Mouse (Mus musculus) forebrain, embryonic 14.5 days (tissue): Measurements from ENCODE around the gene Sec24b. TPM values are rescaled to one million over a fixed set of nuclear protein-coding genes. Genes with fewer than 3 reads are reported as not detected.

Experiments used
- ATAC-seq: fragments of 200-750 bp; cut with Nextera tagmentation; 2 replicates; pipeline ENCODE4 v1.8.0; 2017; ENCODE audit warnings: mild to moderate bottlenecking, moderate library complexity
- DNase-seq: peaks from one replicate; pipeline ENCODE4 v3.0.0-alpha.2; 2015; ENCODE audit warnings: low spot score
- H3K27ac ChIP-seq: fragments of 300-500 bp; sonication (generic); 2 replicates; pipeline ENCODE4 v1.5.1; 2014; ENCODE audit warnings: low read depth, mild to moderate bottlenecking, control low read depth, low read length, moderate library complexity
- H3K27me3 ChIP-seq: fragments of 300-500 bp; sonication (generic); replicated peaks from 2 replicates; pipeline ENCODE4 v1.6.1; 2014; ENCODE audit warnings: low read length, control low read depth, mixed read lengths; ENCODE audit not compliant: control insufficient read depth, insufficient read depth
- H3K36me3 ChIP-seq: fragments of 300-500 bp; sonication (generic); 2 replicates; pipeline ENCODE4 v1.6.1; 2014; ENCODE audit warnings: low read length, control low read depth; ENCODE audit not compliant: control insufficient read depth, insufficient read depth
- H3K4me1 ChIP-seq: fragments of 300-500 bp; sonication (generic); 2 replicates; pipeline ENCODE4 v1.6.1; 2014; ENCODE audit warnings: antibody characterized with exemption, low read length, control low read depth; ENCODE audit not compliant: control insufficient read depth, insufficient read depth
- H3K4me2 ChIP-seq: fragments of 300-500 bp; sonication (generic); 2 replicates; pipeline ENCODE4 v1.6.1; 2014; ENCODE audit warnings: mild to moderate bottlenecking, control low read depth, low read length
- H3K4me3 ChIP-seq: fragments of 300-500 bp; sonication (generic); 2 replicates; pipeline ENCODE4 v1.5.1; 2014; ENCODE audit warnings: low read depth, low read length, control low read depth
- H3K9ac ChIP-seq: fragments of 300-500 bp; sonication (generic); 2 replicates; pipeline ENCODE4 v1.6.1; 2014; ENCODE audit warnings: mild to moderate bottlenecking, low read length, control low read depth, moderate library complexity
- H3K9me3 ChIP-seq: fragments of 300-500 bp; sonication (generic); replicated peaks from 2 replicates; pipeline ENCODE4 v1.6.1; 2016; ENCODE audit warnings: low read length, control low read depth, mixed read lengths; ENCODE audit not compliant: control insufficient read depth
- WGBS: fragments of 180-500 bp; shearing (Covaris S2); extraction: QIAGEN DNeasy Blood & Tissue Kit; methylation state at CpG from one replicate; pipeline ENCODE4 v1.1.7; 2014; 5-methylcytosine and 5-hydroxymethylcytosine counted together
- polyA plus RNA-seq: library from polyadenylated mRNA; unstranded; fragments of >200 nt; fragmentation: Nextera tagmentation; extraction: Ambion mirVana; gene quantifications from 2 replicates; pipeline ENCODE4 v1.2.1, GENCODE M21; 2014

The Sec24b gene
- polyA plus RNA-seq, 1 experiment from 2014 or later = 23.8 TPM

- Histone ChIP-seq H3K36me3 (peaks cover under 1% of the 10 kb centered on the region; the same call in 1 of the 2 replicates), H3K4me2 (no peak overlapping the region), H3K4me1 (no peaks in the 10 kb centered on the region), H3K27me3 (no peaks in the 10 kb centered on the region), H3K9me3 (no peaks in the 10 kb centered on the region), H3K27ac (no peak overlapping the region), H3K4me3 (no peak overlapping the region), H3K9ac (no peak overlapping the region)
- WGBS = 87% methylated on average over 5 of the region's 5 CpGs
- DNase-seq (no peak), ATAC-seq (no peak)
Observed at GRCm38 (mm10) chr3:129976317-129976716, 85.0 kb downstream of the Sec24b start.

DNA sequence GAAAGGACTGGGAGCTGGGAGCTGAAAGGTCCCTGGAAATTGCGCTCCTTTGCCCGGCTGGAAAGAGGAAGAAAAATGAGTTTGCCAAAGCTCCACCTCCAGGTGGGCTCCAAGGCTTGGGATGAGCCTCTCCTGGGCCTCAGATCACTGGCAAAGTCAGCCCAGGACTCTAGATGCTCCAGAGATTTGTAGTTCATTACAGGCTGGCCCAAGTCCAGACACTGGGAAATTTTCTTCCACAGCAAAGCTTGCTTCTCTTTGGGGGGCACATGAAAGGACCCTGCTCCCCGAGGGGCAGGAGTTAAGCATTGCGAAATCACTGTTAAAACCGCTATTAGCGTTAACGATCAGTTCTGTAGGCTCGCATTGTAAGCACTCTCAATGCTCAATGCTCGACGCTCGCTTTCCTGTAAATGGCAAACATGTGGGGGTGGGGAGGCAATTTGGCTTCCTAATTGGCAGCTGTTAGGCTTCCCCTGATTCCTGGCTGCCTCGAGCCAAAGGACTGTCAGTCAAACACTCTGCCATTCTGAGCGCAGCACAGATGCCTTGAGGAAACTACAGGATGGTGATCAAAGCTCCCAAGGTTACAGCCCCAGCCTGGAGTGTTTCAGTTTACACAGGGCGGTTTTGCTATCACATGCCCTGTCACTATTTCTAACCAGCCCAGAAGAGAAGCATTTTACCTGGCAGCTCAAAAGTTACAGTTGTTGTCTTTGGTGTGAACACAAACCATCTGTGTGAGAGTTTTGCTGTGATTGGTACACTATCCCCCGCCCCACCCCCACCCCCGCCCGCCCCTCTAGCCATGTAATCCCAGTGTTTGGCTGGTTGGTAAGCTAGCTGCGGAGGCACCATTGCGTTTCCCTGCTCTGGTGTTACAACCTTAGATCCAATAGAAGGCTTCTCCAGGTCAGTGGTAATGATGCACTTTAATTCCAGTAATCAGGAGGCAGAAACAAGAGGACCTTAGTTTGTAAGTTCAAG lies 90.5 kb downstream of the Sec24b start:
- peak overlapping the region; percentile 70 for H3K27ac ChIP-seq
- peaks cover 12% of the 10 kb centered on the region for H3K4me1 ChIP-seq
- H3K4me2 ChIP-seq = peak overlapping the region; percentile 99
- WGBS = 3% methylated on average over 19 of the region's 19 CpGs
- H3K9me3 ChIP-seq = no peaks in the 10 kb centered on the region
- H3K36me3 ChIP-seq = no peaks in the 10 kb centered on the region
- DNase-seq (peak; percentile 98), ATAC-seq (peak; percentile 95)
- H3K9ac ChIP-seq = peak overlapping the region; percentile 65
- H3K27me3 ChIP-seq = 0 out of 2 replicates have a peak, but pooled peaks cover 5% of the 10 kb centered on the region
- peak overlapping the region; percentile 52 for H3K4me3 ChIP-seq

GRCm38 (mm10) chr3:129969432-129970395 lies 91.6 kb downstream of the Sec24b start, which contains the start of gene Mcub:
Gene Mcub, minus strand, starts transcription at chr3:129970206.
- Histone ChIP-seq H3K36me3 (no peaks in the 10 kb centered on the region), H3K27ac (peak within 1 kb of the TSS; percentile 70), H3K9me3 (no peaks in the 10 kb centered on the region), H3K9ac (peak within 1 kb of the TSS; percentile 65), H3K4me3 (peak within 1 kb of the TSS; percentile 52), H3K4me2 (peak within 1 kb of the TSS; percentile 99), H3K27me3 (0 out of 2 replicates have a peak, but pooled peaks cover 5% of the 10 kb centered on the region), H3K4me1 (peaks cover 12% of the 10 kb centered on the region)
- WGBS = under 1% methylated on average over 63 of the region's 63 CpGs
- DNase-seq = peak; percentile 37
- ATAC-seq = peak; percentile 36

DNA sequence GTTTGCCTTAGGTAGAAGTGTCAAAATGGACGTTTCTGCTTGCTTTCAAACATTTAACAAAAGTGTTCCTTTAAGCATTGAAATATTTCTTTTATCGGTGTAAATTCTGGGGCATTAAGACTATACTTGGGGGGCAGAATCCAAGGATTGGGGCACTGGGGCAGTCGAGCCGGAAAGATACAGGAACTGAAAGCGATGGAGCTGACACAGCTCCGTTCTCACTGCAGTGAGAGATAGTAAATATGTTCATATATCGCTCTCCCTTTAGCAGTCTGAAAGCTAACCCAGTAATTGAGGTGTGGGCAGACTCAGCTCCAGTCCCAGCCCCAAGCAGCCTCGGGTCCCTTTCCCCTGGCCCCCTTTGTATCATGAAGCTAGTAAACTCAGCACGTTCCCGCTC lies 92.3 kb downstream of the Sec24b start:
- no peak for DNase-seq
- H3K4me2 ChIP-seq = peak overlapping the region; percentile 99
- whole genome bisulfite sequencing = 34% methylated on average over 10 of the region's 10 CpGs
- H3K27me3 ChIP-seq = 0 out of 2 replicates have a peak, but pooled peaks cover 5% of the 10 kb centered on the region
- ATAC-seq = 0 out of 2 replicates have a peak, but pooled peaks have one; percentile 0
- H3K36me3 ChIP-seq = no peaks in the 10 kb centered on the region
- no peak overlapping the region for H3K27ac ChIP-seq
- H3K4me3 ChIP-seq = peak overlapping the region; percentile 52
- H3K9me3 ChIP-seq = no peaks in the 10 kb centered on the region
- peaks cover 12% of the 10 kb centered on the region for H3K4me1 ChIP-seq
- peak overlapping the region; percentile 65; the same call in 1 of the 2 replicates for H3K9ac ChIP-seq

GRCm38 (mm10) chr3:129967874-129968273 lies 93.5 kb downstream of the Sec24b start:
- WGBS = 78% methylated on average over 9 of the region's 9 CpGs
- H3K9me3 ChIP-seq = no peaks in the 10 kb centered on the region
- H3K4me2 ChIP-seq = no peak overlapping the region
- H3K27me3 ChIP-seq = 0 out of 2 replicates have a peak, but pooled peaks cover 5% of the 10 kb centered on the region
- peaks cover 12% of the 10 kb centered on the region for H3K4me1 ChIP-seq
- H3K9ac ChIP-seq = no peak overlapping the region
- ATAC-seq = no peak
- no peak for DNase-seq
- no peak overlapping the region for H3K4me3 ChIP-seq
- no peaks in the 10 kb centered on the region for H3K36me3 ChIP-seq
- no peak overlapping the region for H3K27ac ChIP-seq

GRCm38 (mm10) chr3:129964681-129965080 lies 96.7 kb downstream of the Sec24b start:
- ATAC-seq (no peak), DNase-seq (no peak)
- H3K4me1 ChIP-seq = peaks cover under 1% of the 10 kb centered on the region; the same call in 1 of the 2 replicates
- no peaks in the 10 kb centered on the region for H3K36me3 ChIP-seq
- H3K4me2 ChIP-seq = no peak overlapping the region
- no peaks in the 10 kb centered on the region for H3K9me3 ChIP-seq
- WGBS = 92% methylated on average over 8 of the region's 8 CpGs
- H3K4me3 ChIP-seq = no peak overlapping the region
- H3K27ac ChIP-seq = no peak overlapping the region
- H3K27me3 ChIP-seq = 0 out of 2 replicates have a peak, but pooled peaks cover 5% of the 10 kb centered on the region
- no peak overlapping the region for H3K9ac ChIP-seq

DNA sequence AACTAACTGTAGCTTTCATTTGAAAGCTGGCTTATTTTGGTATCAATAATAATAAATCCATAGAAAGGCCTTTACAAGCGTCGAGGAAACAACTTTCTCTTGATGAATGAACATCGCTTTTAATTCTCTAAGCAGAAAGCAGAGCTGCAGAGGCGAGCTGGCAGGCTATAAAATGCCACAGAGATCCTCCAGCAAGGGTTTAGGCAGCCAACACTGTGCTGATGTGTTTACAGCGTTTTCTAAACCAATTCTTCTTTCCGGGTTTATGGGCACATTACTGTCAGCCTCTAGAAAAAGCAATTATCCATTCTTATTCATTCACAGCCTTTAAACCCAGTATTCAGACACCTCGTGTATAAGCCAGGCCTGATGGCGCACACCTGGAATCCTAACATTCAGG lies 98.8 kb downstream of the Sec24b start:
- no peak overlapping the region for H3K9ac ChIP-seq
- no peaks in the 10 kb centered on the region for H3K4me1 ChIP-seq
- no peaks in the 10 kb centered on the region for H3K27me3 ChIP-seq
- no peaks in the 10 kb centered on the region for H3K36me3 ChIP-seq
- no peak for ATAC-seq
- H3K27ac ChIP-seq = no peak overlapping the region
- no peak overlapping the region for H3K4me3 ChIP-seq
- no peaks in the 10 kb centered on the region for H3K9me3 ChIP-seq
- no peak for DNase-seq
- no peak overlapping the region for H3K4me2 ChIP-seq
- WGBS = 41% methylated on average over 8 of the region's 8 CpGs

- 90% methylated on average over 4 of the region's 4 CpGs for WGBS
- DNase-seq (no peak), ATAC-seq (no peak)
- no peak overlapping the region for H3K4me2 ChIP-seq
- no peaks in the 10 kb centered on the region for H3K27me3 ChIP-seq
- no peak overlapping the region for H3K27ac ChIP-seq
- no peaks in the 10 kb centered on the region for H3K4me1 ChIP-seq
- no peaks in the 10 kb centered on the region for H3K36me3 ChIP-seq
- no peak overlapping the region for H3K4me3 ChIP-seq
- no peaks in the 10 kb centered on the region for H3K9me3 ChIP-seq
- no peak overlapping the region for H3K9ac ChIP-seq
Observed at GRCm38 (mm10) chr3:129953296-129953695, 108.1 kb downstream of the Sec24b start.
